Mouse (Mus musculus): Measurements from ENCODE around the gene Map1b. TPM values are rescaled to one million over a fixed set of nuclear protein-coding genes. Genes with fewer than 3 reads are reported as not detected.

Map1b gene
- total RNA-seq, 2 experiments from 2014 or later: 7.7 to 13.8 TPM

DNA sequence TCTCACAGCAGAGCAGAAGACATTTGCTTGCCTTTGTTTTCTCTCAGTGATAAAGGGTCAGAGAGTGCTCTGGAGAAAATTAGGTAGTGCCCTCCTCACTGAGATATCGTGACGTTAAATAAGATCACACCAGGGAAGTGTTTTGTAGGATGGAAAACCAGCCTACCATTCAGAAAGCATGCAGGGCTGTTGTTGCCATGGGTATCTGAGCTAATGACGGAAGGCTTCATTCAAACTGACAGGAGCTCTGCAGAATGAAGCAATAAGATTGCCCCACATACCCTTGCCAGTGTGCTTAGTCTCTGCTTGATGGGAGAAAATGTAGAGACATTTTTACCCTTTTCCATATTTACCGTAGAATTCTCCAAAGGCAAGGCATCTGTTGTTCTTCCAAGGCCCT, 33.7 kb upstream of the Map1b start:
- Histone ChIP-seq H3K4me3 (no peak overlapping the region), H3K27ac (no peak overlapping the region)
- intact Hi-C loops (cut with DNase I): no loop called here
- no peak for DNase-seq
- no peak for TF ChIP-seq CTCF (IDR thresholded peaks at IDR 0.05)

DNA sequence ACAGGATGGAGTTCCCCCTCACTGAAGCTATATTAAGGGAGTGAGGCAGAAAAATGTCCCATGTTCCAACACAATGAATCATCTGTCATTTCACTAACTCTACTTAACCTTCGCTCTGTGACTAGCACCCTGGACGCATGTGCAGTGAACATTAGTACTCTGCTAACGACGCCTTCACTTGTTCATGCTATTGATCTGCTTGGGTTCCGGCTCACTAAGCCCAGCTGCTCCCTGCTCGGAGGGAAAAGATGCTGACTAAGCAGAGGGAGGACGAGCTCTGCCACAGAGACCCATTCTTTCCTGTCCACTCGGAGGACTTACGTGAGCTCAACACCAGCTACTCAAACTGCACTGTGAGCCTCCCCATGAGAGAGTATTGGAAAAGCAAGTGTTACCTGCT, 33.2 kb upstream of the Map1b start:
- intact Hi-C loops (cut with DNase I): no loop called here
- no peak for TF ChIP-seq CTCF (IDR thresholded peaks at IDR 0.05)
- Histone ChIP-seq H3K27ac (no peak overlapping the region), H3K4me3 (no peak overlapping the region)
- no peak for DNase-seq

DNA sequence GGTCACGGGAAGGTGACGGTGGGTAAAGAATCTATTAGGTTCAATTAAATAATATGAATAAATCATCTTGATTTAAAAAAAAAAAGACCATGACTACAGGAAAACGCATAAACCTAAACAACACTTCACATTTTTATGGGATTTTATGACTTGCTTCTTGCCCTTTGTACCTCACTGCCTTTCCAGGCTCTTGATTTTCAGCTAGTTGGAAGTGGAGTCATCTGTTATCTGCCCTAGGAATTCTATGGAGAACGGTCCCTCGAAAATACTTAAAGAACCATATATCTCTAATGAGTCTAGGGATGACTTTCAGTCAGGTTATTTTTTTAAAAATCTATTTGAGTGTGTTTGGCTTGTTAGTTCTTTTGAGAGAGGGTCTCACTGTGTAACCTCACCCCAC, 30.5 kb upstream of the Map1b start:
- Histone ChIP-seq H3K27ac (no peak overlapping the region), H3K4me3 (no peak overlapping the region)
- TF ChIP-seq CTCF (IDR thresholded peaks at IDR 0.05): no peak
- DNase-seq: no peak
- intact Hi-C loops (cut with DNase I): no loop called here

DNA sequence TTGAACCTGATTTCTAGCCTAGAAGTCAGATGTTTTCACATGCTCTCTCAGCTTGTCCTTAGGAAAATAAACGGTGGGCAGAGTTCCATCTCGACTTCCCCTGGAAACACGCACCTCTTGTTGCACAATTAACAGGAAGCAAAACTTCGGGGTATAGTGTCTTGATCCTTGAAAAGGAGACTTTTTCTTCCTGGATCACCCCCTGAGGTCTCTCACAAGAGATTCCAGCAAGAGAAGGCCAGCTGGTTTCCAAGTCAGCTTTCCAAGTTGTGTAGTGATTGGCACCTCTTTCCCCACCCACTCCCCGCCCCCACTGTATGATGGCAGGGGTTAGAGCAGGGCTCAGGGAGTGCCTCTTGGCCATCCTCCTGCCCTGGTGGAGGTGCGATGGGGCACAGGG, 28.9 kb upstream of the Map1b start:
- H3K27ac ChIP-seq: no peak overlapping the region
- H3K4me3 ChIP-seq: no peak overlapping the region
- TF ChIP-seq CTCF (IDR thresholded peaks at IDR 0.05): no peak
- intact Hi-C loops (cut with DNase I): no loop called here
- no peak for DNase-seq

DNA sequence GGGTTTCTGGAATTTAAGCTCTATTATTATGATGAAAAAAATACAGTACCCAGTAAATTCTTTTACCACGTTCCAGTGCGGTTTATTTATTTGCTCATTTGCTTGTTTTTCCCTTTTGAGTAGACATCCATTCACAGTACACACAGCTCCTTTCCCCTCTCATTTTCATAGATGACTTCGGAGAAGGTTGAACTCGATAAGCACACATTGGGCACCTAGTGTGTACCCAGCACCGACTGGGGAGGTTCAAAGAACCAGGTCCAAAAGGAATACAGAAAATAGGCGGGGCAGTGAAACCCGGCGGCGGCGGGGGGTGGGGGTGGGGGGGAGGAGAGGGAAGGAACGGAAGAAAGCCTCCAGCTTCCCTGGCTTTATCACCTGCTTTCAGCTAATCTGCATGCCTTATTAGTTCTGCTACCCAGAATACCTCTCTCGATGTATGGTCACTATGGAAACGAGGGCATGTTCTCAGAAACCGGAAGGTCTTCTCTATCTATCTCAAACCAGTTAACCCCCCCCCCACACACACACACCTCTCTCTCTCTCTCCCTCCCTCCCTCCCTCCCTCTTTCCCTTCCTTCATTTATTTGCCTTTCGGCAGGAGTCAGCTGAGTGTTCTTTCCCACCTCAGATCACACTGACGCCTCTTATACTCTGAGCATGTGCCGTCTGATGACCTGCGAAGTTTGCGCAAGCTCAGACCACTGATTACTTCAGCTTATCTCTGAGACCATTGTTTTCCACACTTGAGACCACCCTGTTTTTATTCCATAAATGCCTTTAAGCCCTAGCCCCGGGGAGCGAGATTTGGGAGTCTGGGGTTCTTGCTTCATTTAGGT, 25.3 kb upstream of the Map1b start:
- DNase-seq: no peak
- H3K27ac ChIP-seq: no peak overlapping the region
- no peak for TF ChIP-seq CTCF (IDR thresholded peaks at IDR 0.05)
- no peak overlapping the region for H3K4me3 ChIP-seq
- intact Hi-C loops (cut with DNase I): no loop called here

DNA sequence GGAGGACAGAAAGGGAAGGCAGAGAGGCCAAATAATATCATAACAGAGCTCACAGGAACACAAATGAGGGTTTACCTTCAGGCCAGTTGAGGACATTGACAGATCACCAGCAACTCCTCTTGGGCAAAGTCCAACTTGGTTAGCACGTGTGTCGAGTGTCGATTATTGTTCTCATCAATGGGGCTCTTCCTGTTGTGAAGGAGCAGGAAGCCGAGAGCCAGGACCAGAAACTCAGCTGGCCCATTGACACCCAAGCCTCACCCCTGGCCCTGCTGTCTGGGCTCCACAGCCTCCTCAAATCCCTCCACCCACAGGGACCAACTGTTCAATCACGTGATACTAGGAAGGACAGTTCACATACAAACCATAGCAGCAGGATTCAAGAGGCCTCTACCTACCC, 22.9 kb upstream of the Map1b start:
- intact Hi-C loops (cut with DNase I): no loop called here
- no peak for TF ChIP-seq CTCF (IDR thresholded peaks at IDR 0.05)
- Histone ChIP-seq H3K4me3 (no peak overlapping the region), H3K27ac (no peak overlapping the region)
- no peak for DNase-seq

DNA sequence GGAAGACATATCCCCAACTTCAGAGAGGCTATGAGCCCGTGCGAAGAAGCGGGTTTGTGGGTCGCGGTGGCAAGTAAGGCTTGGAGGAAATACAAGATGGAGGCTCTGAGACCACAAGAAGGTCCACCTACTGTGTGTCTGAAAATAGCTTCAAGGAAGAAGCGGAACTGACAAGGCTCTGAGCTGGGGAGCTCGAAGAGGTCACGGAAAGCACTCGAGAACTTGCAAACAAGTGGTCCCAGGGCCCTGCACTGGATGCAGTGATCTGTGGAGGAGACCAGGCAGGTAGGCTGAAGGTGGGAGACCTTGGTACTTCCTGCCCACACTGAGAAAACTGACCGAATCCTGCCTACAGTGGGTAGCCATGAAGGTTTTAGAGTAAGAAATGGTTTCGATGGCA, 22.5 kb upstream of the Map1b start:
- DNase-seq: no peak
- intact Hi-C loops (cut with DNase I): no loop called here
- no peak for TF ChIP-seq CTCF (IDR thresholded peaks at IDR 0.05)

DNA sequence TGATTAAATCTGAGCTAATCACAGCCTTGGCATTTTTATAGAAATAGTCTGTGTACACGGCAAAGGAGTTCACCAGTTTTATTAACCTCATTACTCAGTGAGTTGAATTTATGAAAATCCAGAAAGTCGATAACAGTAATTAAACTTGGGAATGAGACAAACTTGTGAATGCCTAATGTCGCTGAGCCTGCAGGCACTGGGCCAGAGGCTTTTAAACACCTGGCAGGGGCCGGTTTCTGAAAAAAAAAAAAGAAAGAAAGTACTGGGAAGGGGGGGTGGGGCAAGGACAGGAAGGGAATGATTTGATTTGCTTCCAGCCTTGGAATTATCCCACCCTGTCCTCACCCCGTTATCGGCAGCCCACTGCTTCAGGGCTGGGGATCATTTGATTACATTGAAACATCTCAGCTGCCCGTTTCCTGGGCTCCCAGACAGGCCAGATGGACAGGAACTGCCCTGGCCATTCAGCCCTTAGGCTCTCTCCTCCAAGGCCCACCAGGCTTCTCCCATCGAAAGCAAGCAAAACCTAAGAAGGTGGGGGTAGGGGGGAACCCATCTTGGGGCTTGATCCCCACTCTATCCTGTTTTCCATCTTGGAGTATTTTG, 21.7 kb upstream of the Map1b start:
- H3K4me3 ChIP-seq: no peak overlapping the region
- no peak for TF ChIP-seq CTCF (IDR thresholded peaks at IDR 0.05)
- no peak for DNase-seq
- no peak overlapping the region for H3K27ac ChIP-seq
- intact Hi-C loops (cut with DNase I): no loop called here

More for the DNA sequence above, 22.5 kb upstream of the Map1b start:
- H3K4me3 ChIP-seq: no peak overlapping the region
- no peak overlapping the region for H3K27ac ChIP-seq

DNA sequence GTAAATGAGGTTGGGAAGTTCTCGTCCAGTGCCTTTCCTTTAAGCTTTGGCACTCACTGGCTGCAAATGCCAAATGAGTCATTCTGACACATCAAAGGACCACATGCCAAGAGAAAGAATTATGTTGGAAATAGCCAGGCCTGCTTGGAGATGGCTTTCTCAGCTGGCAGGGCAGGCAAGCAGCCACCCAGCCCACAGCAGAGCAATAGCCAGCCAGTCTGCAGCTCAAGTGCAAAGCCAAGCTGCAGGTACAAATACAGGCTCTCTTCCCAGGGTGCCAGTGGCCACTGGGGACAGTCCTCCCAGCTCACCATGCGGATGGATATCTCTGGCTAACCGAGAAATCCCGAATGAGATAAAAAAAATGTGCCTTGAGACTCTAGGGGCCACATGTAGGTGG, 12.1 kb upstream of the Map1b start:
- no peak overlapping the region for H3K4me3 ChIP-seq
- intact Hi-C loops (cut with DNase I): no loop called here
- DNase-seq: peak; percentile 23
- no peak for TF ChIP-seq CTCF (IDR thresholded peaks at IDR 0.05)
- H3K27ac ChIP-seq: no peak overlapping the region

DNA sequence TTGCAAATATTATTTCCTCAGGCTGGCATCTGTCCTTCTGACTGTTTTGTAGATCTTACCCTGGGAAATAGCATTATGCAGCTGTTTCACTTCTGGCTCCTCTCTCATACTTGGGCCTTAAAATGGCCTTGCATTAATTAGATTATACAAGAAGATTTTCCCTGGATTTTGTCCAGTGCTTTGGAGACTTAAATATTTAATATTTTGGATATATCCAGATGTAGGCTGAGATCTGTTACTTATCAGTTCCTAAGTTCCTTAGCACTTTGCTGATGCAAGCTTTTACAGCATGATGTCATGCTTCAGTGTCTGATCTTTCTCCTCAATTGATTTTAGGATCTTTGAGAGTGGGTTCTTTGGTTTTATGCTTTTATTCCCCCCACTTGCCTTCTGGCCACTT, 11.6 kb upstream of the Map1b start:
- intact Hi-C loops (cut with DNase I): no loop called here
- no peak for TF ChIP-seq CTCF (IDR thresholded peaks at IDR 0.05)

DNA sequence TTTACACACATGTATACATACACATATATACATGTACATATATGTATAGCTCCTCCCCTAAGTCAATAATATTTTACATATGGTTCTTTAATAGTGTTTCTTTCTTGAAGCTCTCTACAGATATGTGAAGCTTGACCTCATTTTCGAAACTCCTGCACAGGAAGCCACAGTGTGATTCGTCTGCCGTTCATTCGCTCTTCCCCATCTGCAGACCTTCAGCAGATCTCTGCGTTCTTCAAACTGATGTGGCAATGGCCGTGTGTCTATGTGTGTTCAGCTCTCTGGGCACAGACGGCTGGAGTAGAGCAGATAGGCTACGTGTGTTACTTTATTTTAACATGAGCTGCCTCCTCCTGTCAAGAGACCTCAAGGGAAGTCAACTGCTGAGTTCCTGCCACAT, 9.2 kb upstream of the Map1b start:
- Histone ChIP-seq H3K4me3 (no peak overlapping the region), H3K27ac (no peak overlapping the region)
- no peak for DNase-seq
- intact Hi-C loops (cut with DNase I): no loop called here
- no peak for TF ChIP-seq CTCF (IDR thresholded peaks at IDR 0.05)

More for the DNA sequence above, 11.6 kb upstream of the Map1b start:
- H3K27ac ChIP-seq: no peak overlapping the region
- H3K4me3 ChIP-seq: no peak overlapping the region
- no peak for DNase-seq

DNA sequence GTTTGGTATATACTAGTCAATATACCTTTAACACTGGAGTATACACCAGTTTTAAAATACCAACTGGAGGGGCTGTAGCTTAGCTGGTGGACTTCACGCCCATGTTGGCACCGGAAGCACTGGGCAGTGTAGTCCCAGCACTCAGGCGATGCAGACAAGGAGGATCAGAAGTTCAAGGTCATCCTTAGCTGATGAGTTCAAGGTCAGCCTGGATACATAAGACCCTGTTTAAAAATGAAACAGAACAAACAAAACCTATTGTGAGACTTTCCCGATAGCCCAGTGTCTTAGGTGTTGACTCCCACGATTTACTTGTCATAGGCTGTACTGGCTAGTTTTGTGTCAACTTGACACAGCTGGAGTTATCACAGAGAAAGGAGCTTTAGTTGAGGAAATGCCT, 1.5 kb upstream of the Map1b start:
- H3K4me3 ChIP-seq: no peak overlapping the region
- no peak for DNase-seq
- intact Hi-C loops (cut with DNase I): no loop called here
- no peak overlapping the region for H3K27ac ChIP-seq
- TF ChIP-seq CTCF (IDR thresholded peaks at IDR 0.05): no peak

DNA sequence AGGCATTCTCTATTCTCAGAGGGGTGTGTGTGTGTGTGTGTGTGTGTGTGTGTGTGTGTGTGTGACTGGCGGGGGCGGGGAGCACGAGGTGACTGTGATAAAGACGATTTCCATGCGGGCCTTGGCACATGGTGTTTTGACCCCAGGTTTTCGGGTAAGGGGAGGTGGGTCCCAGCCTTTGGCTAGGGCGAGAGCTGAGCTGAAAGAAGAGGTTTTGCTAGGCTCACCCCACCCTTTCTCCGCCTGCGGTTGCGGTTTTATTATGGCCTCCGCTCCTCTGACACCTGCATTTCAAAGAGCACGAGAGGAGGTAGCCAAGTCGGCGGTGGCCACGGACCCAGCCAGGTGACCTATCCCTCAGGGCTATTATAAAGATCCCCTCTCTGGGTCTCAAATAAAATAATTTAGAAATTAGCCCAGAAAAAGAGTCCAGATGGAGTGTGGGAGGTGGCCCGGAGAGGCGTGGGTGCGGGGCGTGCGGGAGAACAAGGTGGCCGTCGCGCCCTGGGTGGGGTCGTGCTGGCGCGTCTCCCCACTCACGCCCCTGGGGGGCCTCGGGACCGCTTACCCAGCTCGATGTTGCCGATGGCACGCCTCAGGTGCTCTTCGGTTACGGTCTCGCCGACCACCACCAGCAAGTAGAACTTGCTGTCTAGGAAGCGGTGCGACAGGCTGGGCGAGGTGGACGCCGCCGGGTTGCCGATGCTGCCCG, 448 bp downstream of the Map1b start:
- no peak for TF ChIP-seq CTCF (IDR thresholded peaks at IDR 0.05)
- Histone ChIP-seq H3K27ac (peak overlapping the region; percentile 84), H3K4me3 (peak overlapping the region; percentile 91)
- peak; percentile 26 for DNase-seq
- intact Hi-C loops (cut with DNase I): no loop called here
